Mouse (Mus musculus): ENCODE measurements around the gene Ttll5. TPM values are rescaled to one million over a fixed set of nuclear protein-coding genes. Genes with fewer than 3 reads are reported as not detected.

Ttll5 gene
- polyA plus RNA-seq, 1 experiment = 5.5 TPM

GRCm38 (mm10) chr12:85912712-85913504 lies 88.4 kb downstream of the Ttll5 start:
- no peak for TF ChIP-seq POLR2A (IDR thresholded peaks at IDR 0.05; ENCODE audit: low read depth, low read length)
- no peak for TF ChIP-seq CTCF (IDR thresholded peaks at IDR 0.05; ENCODE audit: extremely low read depth, insufficient read length, insufficient replicate concordance, low read depth, low read length)
- H3K27me3 ChIP-seq (ENCODE audit: control insufficient read depth, insufficient read depth, low read length) = no peaks in the 10 kb centered on the region
- no peak overlapping the region for H3K4me3 ChIP-seq (ENCODE audit: low read depth, low read length)
- H3K27ac ChIP-seq (ENCODE audit: insufficient read depth, low read depth, low read length) = no peak overlapping the region
- no peaks in the 10 kb centered on the region for H3K4me1 ChIP-seq (ENCODE audit: control insufficient read depth, insufficient read depth, insufficient read length, low read length)
- WGBS = 89% methylated on average over 13 of the region's 13 CpGs
- H3K36me3 ChIP-seq (ENCODE audit: control insufficient read depth, insufficient read depth, low read length) = peaks cover 4% of the 10 kb centered on the region; the same call in 1 of the 2 replicates

- no peak overlapping the region for H3K4me3 ChIP-seq (ENCODE audit: low read depth, low read length)
- WGBS = 67% methylated on average over 4 of the region's 4 CpGs
- TF ChIP-seq CTCF (IDR thresholded peaks at IDR 0.05; ENCODE audit: extremely low read depth, insufficient read length, insufficient replicate concordance, low read depth, low read length) (no peak), POLR2A (IDR thresholded peaks at IDR 0.05; ENCODE audit: low read depth, low read length) (no peak)
- H3K4me1 ChIP-seq (ENCODE audit: control insufficient read depth, insufficient read depth, insufficient read length, low read length) = no peaks in the 10 kb centered on the region
- H3K27me3 ChIP-seq (ENCODE audit: control insufficient read depth, insufficient read depth, low read length) = no peaks in the 10 kb centered on the region
- H3K36me3 ChIP-seq (ENCODE audit: control insufficient read depth, insufficient read depth, low read length) = peaks cover 15% of the 10 kb centered on the region
- H3K27ac ChIP-seq (ENCODE audit: insufficient read depth, low read depth, low read length) = no peak overlapping the region
Observed at GRCm38 (mm10) chr12:85926897-85927296, 102.4 kb downstream of the Ttll5 start.

DNA sequence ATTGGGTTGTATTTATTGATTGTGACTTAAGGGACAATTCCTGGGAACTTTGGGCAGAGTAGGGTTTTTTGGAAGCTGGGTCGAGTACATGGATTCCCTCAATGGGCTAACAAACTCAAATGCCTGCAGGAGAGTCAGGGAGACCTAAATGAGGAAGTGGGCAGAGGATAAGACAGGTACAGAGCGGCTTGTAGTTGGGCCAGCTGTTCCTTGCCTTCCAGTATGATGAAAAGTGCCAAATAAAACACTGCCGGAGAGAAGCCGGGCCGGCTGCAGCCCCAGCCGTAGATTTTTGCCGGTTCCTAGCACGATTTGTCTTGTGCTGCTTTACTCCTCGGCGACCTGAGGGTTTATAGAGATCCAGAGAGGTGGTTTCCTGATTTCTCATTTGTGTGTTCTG lies 104.1 kb downstream of the Ttll5 start:
- Histone ChIP-seq H3K36me3 (ENCODE audit: control insufficient read depth, insufficient read depth, low read length) (peaks cover 23% of the 10 kb centered on the region), H3K27ac (ENCODE audit: insufficient read depth, low read depth, low read length) (no peak overlapping the region), H3K27me3 (ENCODE audit: control insufficient read depth, insufficient read depth, low read length) (no peaks in the 10 kb centered on the region), H3K4me1 (ENCODE audit: control insufficient read depth, insufficient read depth, insufficient read length, low read length) (no peaks in the 10 kb centered on the region), H3K4me3 (ENCODE audit: low read depth, low read length) (no peak overlapping the region)
- 80% methylated on average over 10 of the region's 10 CpGs for WGBS
- TF ChIP-seq POLR2A (IDR thresholded peaks at IDR 0.05; ENCODE audit: low read depth, low read length) (no peak), CTCF (IDR thresholded peaks at IDR 0.05; ENCODE audit: extremely low read depth, insufficient read length, insufficient replicate concordance, low read depth, low read length) (no peak)

GRCm38 (mm10) chr12:85929711-85930110 lies 105.3 kb downstream of the Ttll5 start:
- Histone ChIP-seq H3K27me3 (ENCODE audit: control insufficient read depth, insufficient read depth, low read length) (no peaks in the 10 kb centered on the region), H3K36me3 (ENCODE audit: control insufficient read depth, insufficient read depth, low read length) (peaks cover 28% of the 10 kb centered on the region), H3K4me3 (ENCODE audit: low read depth, low read length) (no peak overlapping the region), H3K27ac (ENCODE audit: insufficient read depth, low read depth, low read length) (no peak overlapping the region), H3K4me1 (ENCODE audit: control insufficient read depth, insufficient read depth, insufficient read length, low read length) (no peaks in the 10 kb centered on the region)
- WGBS = 75% methylated on average over 4 of the region's 4 CpGs
- no peak for TF ChIP-seq CTCF (IDR thresholded peaks at IDR 0.05; ENCODE audit: extremely low read depth, insufficient read length, insufficient replicate concordance, low read depth, low read length)
- no peak for TF ChIP-seq POLR2A (IDR thresholded peaks at IDR 0.05; ENCODE audit: low read depth, low read length)

- H3K27me3 ChIP-seq (ENCODE audit: control insufficient read depth, insufficient read depth, low read length) = no peaks in the 10 kb centered on the region
- WGBS = 97% methylated on average over 3 of the region's 3 CpGs
- H3K4me3 ChIP-seq (ENCODE audit: low read depth, low read length) = no peak overlapping the region
- H3K36me3 ChIP-seq (ENCODE audit: control insufficient read depth, insufficient read depth, low read length) = peaks cover 25% of the 10 kb centered on the region
- no peak for TF ChIP-seq POLR2A (IDR thresholded peaks at IDR 0.05; ENCODE audit: low read depth, low read length)
- no peak for TF ChIP-seq CTCF (IDR thresholded peaks at IDR 0.05; ENCODE audit: extremely low read depth, insufficient read length, insufficient replicate concordance, low read depth, low read length)
- no peak overlapping the region for H3K27ac ChIP-seq (ENCODE audit: insufficient read depth, low read depth, low read length)
- H3K4me1 ChIP-seq (ENCODE audit: control insufficient read depth, insufficient read depth, insufficient read length, low read length) = no peaks in the 10 kb centered on the region
Observed at GRCm38 (mm10) chr12:85930713-85931112, 106.3 kb downstream of the Ttll5 start.

- no peak overlapping the region for H3K4me3 ChIP-seq (ENCODE audit: low read depth, low read length)
- H3K36me3 ChIP-seq (ENCODE audit: control insufficient read depth, insufficient read depth, low read length) = peaks cover 14% of the 10 kb centered on the region
- H3K4me1 ChIP-seq (ENCODE audit: control insufficient read depth, insufficient read depth, insufficient read length, low read length) = no peaks in the 10 kb centered on the region
- WGBS = 93% methylated on average over 10 of the region's 10 CpGs
- no peaks in the 10 kb centered on the region for H3K27me3 ChIP-seq (ENCODE audit: control insufficient read depth, insufficient read depth, low read length)
- H3K27ac ChIP-seq (ENCODE audit: insufficient read depth, low read depth, low read length) = no peak overlapping the region
- TF ChIP-seq CTCF (IDR thresholded peaks at IDR 0.05; ENCODE audit: extremely low read depth, insufficient read length, insufficient replicate concordance, low read depth, low read length) (no peak), POLR2A (IDR thresholded peaks at IDR 0.05; ENCODE audit: low read depth, low read length) (no peak)
Observed at GRCm38 (mm10) chr12:85933241-85933640, 108.8 kb downstream of the Ttll5 start.

DNA sequence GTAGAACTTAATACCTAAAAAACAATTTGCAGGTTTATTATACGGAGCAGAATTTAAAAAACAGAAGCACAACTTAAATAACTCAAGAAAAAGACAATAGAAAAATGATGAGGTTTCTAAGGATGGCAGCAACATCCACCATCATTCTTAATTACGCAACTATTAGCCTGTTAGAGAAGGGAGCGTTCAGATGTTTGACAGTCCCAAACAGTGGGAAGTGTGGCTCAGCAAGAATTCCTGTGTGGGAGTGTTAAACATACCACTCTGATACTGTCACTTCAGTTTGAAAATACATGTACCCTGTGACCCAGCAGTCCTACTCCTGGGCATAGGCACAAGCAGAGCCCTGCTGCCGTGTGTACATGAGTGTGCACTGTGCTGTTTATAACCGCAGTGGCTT lies 112.9 kb downstream of the Ttll5 start:
- Histone ChIP-seq H3K27me3 (ENCODE audit: control insufficient read depth, insufficient read depth, low read length) (no peaks in the 10 kb centered on the region), H3K27ac (ENCODE audit: insufficient read depth, low read depth, low read length) (no peak overlapping the region), H3K4me1 (ENCODE audit: control insufficient read depth, insufficient read depth, insufficient read length, low read length) (no peaks in the 10 kb centered on the region), H3K4me3 (ENCODE audit: low read depth, low read length) (no peak overlapping the region), H3K36me3 (ENCODE audit: control insufficient read depth, insufficient read depth, low read length) (peaks cover 14% of the 10 kb centered on the region)
- no peak for TF ChIP-seq CTCF (IDR thresholded peaks at IDR 0.05; ENCODE audit: extremely low read depth, insufficient read length, insufficient replicate concordance, low read depth, low read length)
- no peak for TF ChIP-seq POLR2A (IDR thresholded peaks at IDR 0.05; ENCODE audit: low read depth, low read length)
- WGBS = 91% methylated on average over 5 of the region's 5 CpGs

All from small intestine, adult 2 months (tissue).